Mouse (Mus musculus): ENCODE measurements around the gene Hnrnpl. TPM values are rescaled to one million over a fixed set of nuclear protein-coding genes. Genes with fewer than 3 reads are reported as not detected.
A peak's percentile ranks its signal among the peaks of the same experiment; 100 is the strongest.

The Hnrnpl gene
- total and polyA plus RNA-seq, 3 experiments: 192 to 208 (median 206) TPM

GRCm38 (mm10) chr7:28823932-28824331, 15.6 kb downstream of the Hnrnpl start:
- intact Hi-C loops (cut with DNase I): no loop called here
- Histone ChIP-seq H3K27me3 (ENCODE audit: control insufficient read depth, insufficient read depth, low read length) (no peaks in the 10 kb centered on the region), H3K36me3 (ENCODE audit: control insufficient read depth, insufficient read depth, low read length) (peaks cover 42% of the 10 kb centered on the region), H3K4me3 (no peak overlapping the region), H3K4me1 (ENCODE audit: control insufficient read depth, insufficient read depth, low read length) (peaks cover 31% of the 10 kb centered on the region), H3K79me2 (replicated peaks; ENCODE audit: control insufficient read depth, insufficient read depth, low read length) (no peaks in the 10 kb centered on the region), H3K27ac (peak overlapping the region; percentile 98), H3K9ac (ENCODE audit: low read depth, low read length) (no peak overlapping the region)
- no peak for DNase-seq
- TF ChIP-seq EP300 (IDR thresholded peaks at IDR 0.05; ENCODE audit: insufficient read depth, low read depth, low read length) (no peak), CTCF (IDR thresholded peaks at IDR 0.05) (no peak), POLR2A (IDR thresholded peaks at IDR 0.05; ENCODE audit: insufficient read depth, low read depth, low read length) (no peak)
- 17% methylated on average over 2 of the region's 2 CpGs for WGBS

- intact Hi-C loops (cut with DNase I): loop anchor here (5.0 kb wide), 1 partner anchor 42 kb away; no protein-coding TSS in a partner anchor
- Histone ChIP-seq H3K79me2 (replicated peaks; ENCODE audit: control insufficient read depth, insufficient read depth, low read length) (no peaks in the 10 kb centered on the region), H3K36me3 (ENCODE audit: control insufficient read depth, insufficient read depth, low read length) (peaks cover 33% of the 10 kb centered on the region), H3K27ac (peak within 1 kb of the TSS; percentile 98), H3K9ac (ENCODE audit: low read depth, low read length) (peak within 1 kb of the TSS; percentile 84), H3K4me1 (ENCODE audit: control insufficient read depth, insufficient read depth, low read length) (peaks cover 27% of the 10 kb centered on the region), H3K27me3 (ENCODE audit: control insufficient read depth, insufficient read depth, low read length) (no peaks in the 10 kb centered on the region), H3K4me3 (peak within 1 kb of the TSS; percentile 66)
- TF ChIP-seq POLR2A (IDR thresholded peaks at IDR 0.05; ENCODE audit: insufficient read depth, low read depth, low read length) (peak; percentile 93), EP300 (IDR thresholded peaks at IDR 0.05; ENCODE audit: insufficient read depth, low read depth, low read length) (peak; percentile 87), CTCF (IDR thresholded peaks at IDR 0.05) (no peak)
- WGBS: under 1% methylated on average over 33 of the region's 33 CpGs
- peak; percentile 93 for DNase-seq
Measured at GRCm38 (mm10) chr7:28824941-28825685, 16.8 kb downstream of the Hnrnpl start, which contains the start of gene Ech1. Gene Ech1, plus strand, starts transcription at chr7:28825217.

GRCm38 (mm10) chr7:28825686-28826401, 17.5 kb downstream of the Hnrnpl start:
- H3K36me3 ChIP-seq (ENCODE audit: control insufficient read depth, insufficient read depth, low read length): peaks cover 27% of the 10 kb centered on the region
- peak overlapping the region; percentile 84 for H3K9ac ChIP-seq (ENCODE audit: low read depth, low read length)
- H3K4me1 ChIP-seq (ENCODE audit: control insufficient read depth, insufficient read depth, low read length): peaks cover 21% of the 10 kb centered on the region
- peak overlapping the region; percentile 66 for H3K4me3 ChIP-seq
- no peaks in the 10 kb centered on the region for H3K27me3 ChIP-seq (ENCODE audit: control insufficient read depth, insufficient read depth, low read length)
- H3K27ac ChIP-seq: peak overlapping the region; percentile 98
- no peaks in the 10 kb centered on the region for H3K79me2 ChIP-seq (replicated peaks; ENCODE audit: control insufficient read depth, insufficient read depth, low read length)
- TF ChIP-seq EP300 (IDR thresholded peaks at IDR 0.05; ENCODE audit: insufficient read depth, low read depth, low read length) (no peak), CTCF (IDR thresholded peaks at IDR 0.05) (peak; percentile 52)
- 8% methylated on average over 11 of the region's 11 CpGs for WGBS
- intact Hi-C loops (cut with DNase I): loop anchor here (2.0 to 5.0 kb wide), 4 partner anchors 13 to 41 kb away; no protein-coding TSS in a partner anchor
- peak; percentile 61 to 66 for DNase-seq

- WGBS: 68% methylated on average over 7 of the region's 7 CpGs
- Histone ChIP-seq H3K4me3 (peak overlapping the region; percentile 66), H3K36me3 (ENCODE audit: control insufficient read depth, insufficient read depth, low read length) (peaks cover 21% of the 10 kb centered on the region), H3K79me2 (replicated peaks; ENCODE audit: control insufficient read depth, insufficient read depth, low read length) (no peaks in the 10 kb centered on the region), H3K27ac (peak overlapping the region; percentile 98), H3K27me3 (ENCODE audit: control insufficient read depth, insufficient read depth, low read length) (no peaks in the 10 kb centered on the region), H3K9ac (ENCODE audit: low read depth, low read length) (peak overlapping the region; percentile 84; the same call in 1 of the 2 replicates), H3K4me1 (ENCODE audit: control insufficient read depth, insufficient read depth, low read length) (peaks cover 17% of the 10 kb centered on the region)
- intact Hi-C loops (cut with DNase I): loop anchor here (2.0 to 5.0 kb wide), 4 partner anchors 14 to 41 kb away; no protein-coding TSS in a partner anchor
- TF ChIP-seq EP300 (IDR thresholded peaks at IDR 0.05; ENCODE audit: insufficient read depth, low read depth, low read length) (no peak), POLR2A (IDR thresholded peaks at IDR 0.05; ENCODE audit: insufficient read depth, low read depth, low read length) (no peak), CTCF (IDR thresholded peaks at IDR 0.05) (no peak)
- no peak for DNase-seq
Measured at GRCm38 (mm10) chr7:28826402-28826772, 18.0 kb downstream of the Hnrnpl start.

- Histone ChIP-seq H3K36me3 (ENCODE audit: control insufficient read depth, insufficient read depth, low read length) (peaks cover 21% of the 10 kb centered on the region), H3K9ac (ENCODE audit: low read depth, low read length) (no peak overlapping the region), H3K4me1 (ENCODE audit: control insufficient read depth, insufficient read depth, low read length) (peaks cover 14% of the 10 kb centered on the region), H3K79me2 (replicated peaks; ENCODE audit: control insufficient read depth, insufficient read depth, low read length) (no peaks in the 10 kb centered on the region), H3K27me3 (ENCODE audit: control insufficient read depth, insufficient read depth, low read length) (no peaks in the 10 kb centered on the region), H3K4me3 (no peak overlapping the region), H3K27ac (peak overlapping the region; percentile 27; the same call in 1 of the 2 replicates)
- intact Hi-C loops (cut with DNase I): loop anchor here (2.0 to 5.0 kb wide), 4 partner anchors 13 to 40 kb away; no protein-coding TSS in a partner anchor
- peak; percentile 23 to 52 for DNase-seq
- TF ChIP-seq EP300 (IDR thresholded peaks at IDR 0.05; ENCODE audit: insufficient read depth, low read depth, low read length) (no peak), POLR2A (IDR thresholded peaks at IDR 0.05; ENCODE audit: insufficient read depth, low read depth, low read length) (no peak), CTCF (IDR thresholded peaks at IDR 0.05) (no peak)
- 31% methylated on average over 3 of the region's 3 CpGs for WGBS
Measured at GRCm38 (mm10) chr7:28827338-28827737, 19.0 kb downstream of the Hnrnpl start.

Data from heart, adult 2 months (tissue).